Mouse (Mus musculus): ENCODE data around the gene Hist1h3f. TPM values are rescaled to one million over a fixed set of nuclear protein-coding genes. Genes with fewer than 3 reads are reported as not detected.

Gene Hist1h3f
- total and polyA plus RNA-seq, 3 experiments = 1.2 to 541 TPM; not detected in 1

DNA sequence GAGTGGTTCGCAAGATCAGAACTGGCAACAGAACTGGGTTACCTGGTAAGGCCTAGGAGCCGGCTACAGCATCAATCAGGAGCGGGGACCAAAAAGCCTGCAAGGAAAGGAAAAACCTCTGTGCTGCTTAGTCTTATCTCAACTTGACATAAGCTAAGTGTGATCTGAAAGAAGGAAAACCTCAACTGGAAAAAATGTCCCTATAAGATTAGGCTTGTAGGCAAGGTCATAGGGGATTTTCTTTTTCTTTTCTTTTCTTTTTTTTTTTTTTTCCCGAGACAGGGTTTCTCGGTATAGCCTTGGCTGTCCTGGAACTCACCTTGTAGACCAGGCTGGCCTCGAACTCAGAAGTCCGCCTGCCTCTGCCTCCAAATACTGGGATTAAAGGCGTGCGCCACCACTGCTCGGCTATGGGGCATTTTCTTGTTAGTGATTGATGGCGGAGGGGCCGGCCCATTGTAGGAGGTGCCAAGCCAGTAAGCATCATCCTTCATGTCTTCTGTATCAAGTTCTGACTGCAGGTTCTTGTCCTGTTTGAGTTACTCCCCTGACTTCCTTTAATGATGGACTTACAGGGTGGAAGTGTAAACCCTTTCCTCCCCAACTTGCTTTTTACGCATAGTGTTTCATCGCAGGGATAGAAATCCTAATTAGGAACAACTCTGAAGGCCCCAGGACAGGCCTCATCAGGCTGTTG is 36.9 kb upstream of the Hist1h3f start:
- peak; percentile 93 for DNase-seq (ENCODE audit: low read depth, low spot score)
- H3K27me3 ChIP-seq (ENCODE audit: control insufficient read depth in 1 of 2, insufficient read depth in 2 of 2, low read length in 2 of 2) = no peaks in the 10 kb centered on the region
- no peak overlapping the region; the same call in 1 of the 2 replicates for H3K27ac ChIP-seq (ENCODE audit: control insufficient read depth, low read depth, low read length)
- peak overlapping the region; percentile 45 to 66 for H3K4me3 ChIP-seq (ENCODE audit: control insufficient read depth in 1 of 2, insufficient read depth in 1 of 2, low read depth in 2 of 2, low read length in 2 of 2)
- TF ChIP-seq CTCF (IDR thresholded peaks at IDR 0.05 in 2 of 3, conservative IDR thresholded peaks at IDR 0.05 in 1 of 3; ENCODE audit: control insufficient read depth in 1 of 3, insufficient read depth in 1 of 3, low read depth in 2 of 3, low read length in 3 of 3, poor library complexity in 1 of 3, severe bottlenecking in 1 of 3) (no peak), GATA1 (IDR thresholded peaks at IDR 0.05; ENCODE audit: low read depth, low read length) (peak; percentile 44; the same call in 1 of the 2 replicates), E2F4 (IDR thresholded peaks at IDR 0.05; ENCODE audit: borderline replicate concordance, low read depth, low read length) (no peak), JUND (IDR thresholded peaks at IDR 0.05; ENCODE audit: low read depth, low read length) (no peak), TAL1 (IDR thresholded peaks at IDR 0.05; ENCODE audit: low read length) (0 out of 2 replicates have a peak, but pooled peaks have one; percentile 5), TBP (IDR thresholded peaks at IDR 0.05; ENCODE audit: low read depth, low read length) (peak; percentile 98)
- H3K36me3 ChIP-seq (ENCODE audit: control insufficient read depth in 1 of 2, insufficient read depth in 2 of 2, low read length in 2 of 2) = peaks cover 0 to 10% of the 10 kb centered on the region in 2 experiments; a peak in 2 of 4 replicates
- peak overlapping the region; percentile 52 for H3K9ac ChIP-seq (ENCODE audit: control insufficient read depth, low read depth, low read length, poor library complexity, severe bottlenecking)
- peaks cover 0 to 10% of the 10 kb centered on the region in 2 experiments; a peak in 1 of 4 replicates for H3K4me1 ChIP-seq (ENCODE audit: control insufficient read depth in 1 of 2, insufficient read depth in 2 of 2, low read length in 2 of 2)
- no peaks in the 10 kb centered on the region for H3K9me3 ChIP-seq (replicated peaks; ENCODE audit: insufficient read depth, low read length)
- H3K79me2 ChIP-seq (ENCODE audit: control insufficient read depth, insufficient read depth, low read length, poor library complexity) = no peaks in the 10 kb centered on the region

DNA sequence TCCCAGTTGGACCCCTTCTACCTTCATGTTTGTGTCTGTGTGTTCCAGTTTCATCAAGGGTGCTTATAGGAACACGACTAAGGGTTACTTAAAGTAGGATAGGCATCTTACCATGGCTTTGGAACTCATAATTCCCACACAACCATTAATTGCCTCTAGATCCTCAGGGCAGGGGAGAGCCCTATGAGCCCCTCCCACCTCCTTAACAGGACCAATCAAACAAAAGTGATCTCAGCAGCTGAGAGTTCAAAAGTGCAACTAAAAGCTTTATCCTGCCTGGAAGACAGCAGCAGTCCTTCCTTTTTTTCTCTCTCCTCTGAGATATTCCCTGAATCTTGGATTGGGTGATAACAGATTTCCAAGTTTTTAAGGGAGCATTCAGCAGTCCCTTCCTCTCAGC is 33.7 kb upstream of the Hist1h3f start:
- no peak for TF ChIP-seq EP300 (IDR thresholded peaks at IDR 0.05; ENCODE audit: low read depth in 1 of 2, low read length in 2 of 2)
- TF ChIP-seq NRF1 (IDR thresholded peaks at IDR 0.05; ENCODE audit: insufficient read depth, low read depth, low read length, poor library complexity, severe bottlenecking) = no peak
- TF ChIP-seq SIN3A (IDR thresholded peaks at IDR 0.05; ENCODE audit: low read length) = no peak
- TF ChIP-seq TBP (IDR thresholded peaks at IDR 0.05; ENCODE audit: low read depth, low read length) = no peak
- no peak for TF ChIP-seq NELFE (IDR thresholded peaks at IDR 0.05; ENCODE audit: low read depth, low read length)
- no peak for TF ChIP-seq TAL1 (IDR thresholded peaks at IDR 0.05; ENCODE audit: low read length)
- TF ChIP-seq MYB (IDR thresholded peaks at IDR 0.05; ENCODE audit: low read depth, low read length) = no peak
- TF ChIP-seq ETS1 (IDR thresholded peaks at IDR 0.05; ENCODE audit: low read depth, low read length) = no peak
- no peak for TF ChIP-seq HCFC1 (IDR thresholded peaks at IDR 0.05; ENCODE audit: low read depth, low read length)
- TF ChIP-seq MEF2A (IDR thresholded peaks at IDR 0.05; ENCODE audit: extremely low read depth, insufficient replicate concordance, low read depth, low read length, poor library complexity, severe bottlenecking) = no peak
- no peak for TF ChIP-seq CTCF (IDR thresholded peaks at IDR 0.05 in 2 of 3, conservative IDR thresholded peaks at IDR 0.05 in 1 of 3; ENCODE audit: control insufficient read depth in 1 of 3, insufficient read depth in 1 of 3, low read depth in 2 of 3, low read length in 3 of 3, poor library complexity in 1 of 3, severe bottlenecking in 1 of 3)
- TF ChIP-seq ZKSCAN1 (IDR thresholded peaks at IDR 0.05; ENCODE audit: low read depth, low read length) = no peak
- TF ChIP-seq USF1 (IDR thresholded peaks at IDR 0.05; ENCODE audit: low read depth, low read length) = no peak
- TF ChIP-seq UBTF (IDR thresholded peaks at IDR 0.05; ENCODE audit: borderline replicate concordance, insufficient read depth, low read depth, low read length) = no peak
- no peak for TF ChIP-seq POLR2AphosphoS5 (IDR thresholded peaks at IDR 0.05; ENCODE audit: borderline replicate concordance, low read depth, low read length)
- TF ChIP-seq RAD21 (IDR thresholded peaks at IDR 0.05; ENCODE audit: low read depth, low read length) = no peak
- DNase-seq (ENCODE audit: low read depth, low spot score) = no peak

More for the DNA sequence above, 33.7 kb upstream of the Hist1h3f start:
- no peaks in the 10 kb centered on the region for H3K27me3 ChIP-seq (ENCODE audit: control insufficient read depth in 1 of 2, insufficient read depth in 2 of 2, low read length in 2 of 2)
- no peaks in the 10 kb centered on the region for H3K9me3 ChIP-seq (replicated peaks; ENCODE audit: insufficient read depth, low read length)
- no peaks in the 10 kb centered on the region; a peak in 2 of 4 replicates for H3K36me3 ChIP-seq (ENCODE audit: control insufficient read depth in 1 of 2, insufficient read depth in 2 of 2, low read length in 2 of 2)
- H3K9ac ChIP-seq (ENCODE audit: control insufficient read depth, low read depth, low read length, poor library complexity, severe bottlenecking) = no peak overlapping the region
- H3K79me2 ChIP-seq (ENCODE audit: control insufficient read depth, insufficient read depth, low read length, poor library complexity) = no peaks in the 10 kb centered on the region
- no peak overlapping the region for H3K27ac ChIP-seq (ENCODE audit: control insufficient read depth, low read depth, low read length)
- 0 out of 4 replicates have a peak, but pooled peaks cover 0 to 2% of the 10 kb centered on the region in 2 experiments for H3K4me1 ChIP-seq (ENCODE audit: control insufficient read depth in 1 of 2, insufficient read depth in 2 of 2, low read length in 2 of 2)
- H3K4me3 ChIP-seq (ENCODE audit: control insufficient read depth in 1 of 2, insufficient read depth in 1 of 2, low read depth in 2 of 2, low read length in 2 of 2) = no peak overlapping the region

Data from MEL (cell line).